Mouse (Mus musculus): ENCODE measurements around the gene Olfr58.
"Not testable (repeated sequence)": the region's sequence is repeated elsewhere in the genome, so short reads cannot be mapped to it uniquely, and the experiment has no call there.

Gene Olfr58

GRCm38 (mm10) chr9:19779983-19780382, at the start of gene Olfr58:
Olfr58 (plus strand) TSS chr9:19780283.
- no peak for DNase-seq (ENCODE audit: low read depth, low spot score)

GRCm38 (mm10) chr9:19769136-19769535, 10.9 kb upstream of the Olfr58 start:
- no peak for DNase-seq (ENCODE audit: low read depth, low spot score)

GRCm38 (mm10) chr9:19769701-19770100, 10.4 kb upstream of the Olfr58 start:
- DNase-seq (ENCODE audit: low read depth, low spot score), result no peak

GRCm38 (mm10) chr9:19803000-19803399, 22.9 kb downstream of the Olfr58 start:
- no peak for DNase-seq (ENCODE audit: low read depth, low spot score)

- DNase-seq (ENCODE audit: low read depth, low spot score), result not testable (repeated sequence)
Observed at GRCm38 (mm10) chr9:19804606-19805005, 24.5 kb downstream of the Olfr58 start, which contains the start of gene Olfr859. Olfr859 (plus strand) TSS chr9:19804906.
